Mouse (Mus musculus) embryonic stem cell, embryonic (primary cell): ENCODE measurements around the gene Actr5.

Experiments used
- CTCF ChIA-PET, 4 experiments: fragments of 300-600 bp in 2 of 4; fragments of 350-600 bp in 2 of 4; sonication (Branson Sonifier 250); formaldehyde crosslinking; loops; one replicate each; lab custom pipeline; 2022; ENCODE audit warnings: inconsistent platforms in 2 of 4; lab: Charles Lee
- POLR2A ChIA-PET, 4 experiments: fragments of 300-600 bp in 2 of 4; fragments of 350-600 bp in 2 of 4; sonication (Branson Sonifier 250); formaldehyde crosslinking; loops; one replicate each; lab custom pipeline; 2022; ENCODE audit warnings: antibody characterized with exemption in 4 of 4, inconsistent platforms in 1 of 4; lab: Charles Lee

Gene Actr5

DNA sequence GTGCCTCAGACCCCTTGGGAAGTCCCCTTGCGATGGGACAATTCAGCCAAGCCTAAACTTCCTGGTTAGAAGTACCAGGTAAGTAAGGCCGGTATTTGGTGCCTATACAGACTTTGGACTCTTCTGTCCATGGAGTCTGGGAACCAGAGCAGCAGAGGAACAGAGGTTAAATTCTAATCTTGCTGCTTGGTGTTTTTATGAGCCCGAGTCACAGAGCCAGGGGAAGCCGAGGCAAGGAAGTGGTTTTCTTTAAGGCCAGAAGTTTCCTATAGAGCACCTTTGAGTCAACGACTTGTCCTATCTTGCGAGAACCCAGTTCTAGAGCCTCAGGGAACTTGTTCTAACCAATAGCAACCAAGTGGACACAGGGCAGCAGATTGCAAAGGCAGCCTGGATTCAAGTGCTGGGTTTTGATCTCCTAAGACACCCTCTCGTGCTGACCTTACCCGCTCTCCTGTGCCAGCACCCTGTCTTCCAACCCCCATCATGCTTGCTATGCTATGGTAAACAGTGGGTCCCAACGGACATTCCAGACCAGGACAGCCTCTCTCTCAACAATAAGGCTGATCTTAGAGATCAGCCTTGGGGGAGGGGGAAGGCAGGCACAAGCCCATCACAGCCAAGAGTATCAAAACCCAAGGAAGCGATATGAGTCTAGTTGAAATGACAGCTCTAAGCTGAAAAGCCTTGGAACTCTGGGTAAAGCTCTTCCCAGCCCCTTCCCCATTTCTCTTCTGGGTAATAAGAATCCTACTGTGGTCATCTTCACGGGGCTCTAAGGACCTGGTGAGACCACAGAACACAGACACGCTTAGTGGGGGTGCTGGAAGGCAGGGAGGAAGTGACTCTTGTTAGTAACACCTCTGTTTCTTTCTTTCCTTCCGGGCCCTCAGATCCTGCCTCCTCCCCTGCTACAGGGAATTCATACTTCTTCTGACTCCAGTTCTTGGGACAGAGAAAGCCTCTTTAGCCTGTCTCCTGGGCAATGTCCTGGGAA, 44.8 kb downstream of the Actr5 start:
- CTCF ChIA-PET: interaction anchor here in 2 of 4 experiments (0.6 to 1.2 kb wide), 3 partner anchors 16 to 222 kb away, joined by 4 to 6 read pairs (median 6); no protein-coding TSS in a partner anchor
- POLR2A ChIA-PET: interaction anchor here in 2 of 4 experiments (0.6 to 1.5 kb wide), 2 partner anchors 46 to 120 kb away, joined by 4 to 5 read pairs; no protein-coding TSS in a partner anchor

DNA sequence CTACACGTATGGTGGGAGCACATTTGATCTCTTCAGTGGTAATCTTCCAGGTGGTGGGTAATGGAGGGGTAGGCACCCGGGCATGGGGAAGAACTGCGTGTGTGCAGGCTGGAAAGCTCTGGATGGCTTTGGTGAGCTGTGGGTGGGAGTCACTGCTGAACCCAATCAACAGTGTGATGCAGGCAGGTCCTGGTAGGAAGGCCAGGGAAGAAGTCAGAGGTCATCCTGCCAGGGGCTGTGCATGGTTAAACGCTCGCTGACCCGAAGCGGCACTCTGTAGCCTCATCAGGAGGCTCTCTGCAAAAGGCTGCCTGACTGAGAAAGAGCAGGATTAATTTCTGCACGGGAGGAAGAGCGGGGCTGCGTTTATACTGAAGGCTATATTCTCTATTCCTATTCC, 45.9 kb downstream of the Actr5 start:
- POLR2A ChIA-PET: no interaction called here
- CTCF ChIA-PET: interaction anchor here in 1 of 4 experiments (0.6 kb wide), 1 partner anchor 353 kb away, joined by 4 read pairs; no protein-coding TSS in a partner anchor

DNA sequence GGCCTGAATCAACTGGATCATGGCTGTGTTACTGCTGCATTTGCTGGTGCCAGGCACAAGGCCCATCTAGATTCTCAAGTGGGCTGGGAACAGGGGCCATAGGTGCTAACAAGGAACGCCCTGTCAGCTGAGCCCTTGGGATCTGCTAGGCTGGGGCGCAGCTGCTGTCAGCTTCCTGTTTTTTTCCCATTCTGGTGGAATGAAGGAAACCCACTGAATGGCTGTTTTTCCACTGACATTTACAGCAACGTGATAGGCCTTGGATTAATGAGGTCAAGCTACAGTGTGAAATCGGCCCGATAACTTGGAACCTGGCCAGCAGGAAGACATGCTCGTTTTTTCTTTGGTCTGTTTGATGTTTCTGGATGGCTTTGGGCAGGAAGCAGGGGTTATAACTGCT, 48.1 kb downstream of the Actr5 start:
- ChIA-PET POLR2A (no interaction called here), CTCF (interaction anchor here in 2 of 4 experiments (0.8 to 1.8 kb wide), 4 partner anchors 64 to 193 kb away, joined by 3 to 8 read pairs (median 4); no protein-coding TSS in a partner anchor)

DNA sequence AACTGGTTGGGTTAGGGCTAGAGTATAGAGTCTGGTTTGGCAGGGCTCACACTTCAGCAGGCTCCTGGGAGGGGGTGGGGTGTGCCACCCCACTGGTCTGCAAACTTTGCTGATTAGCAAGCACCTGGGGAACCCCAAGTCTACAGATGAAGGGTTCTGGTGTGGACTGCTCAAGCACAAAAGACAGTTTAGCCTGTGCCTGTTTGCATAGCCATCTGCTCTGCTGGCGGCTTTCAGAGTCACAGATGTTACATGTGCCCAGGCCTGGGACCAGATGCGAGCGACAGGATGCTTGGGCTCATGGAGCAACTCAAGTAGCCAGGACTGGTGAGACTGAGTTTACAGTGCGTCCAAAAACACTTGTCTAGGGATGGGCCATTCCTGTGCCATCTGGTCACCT, 48.8 kb downstream of the Actr5 start:
- ChIA-PET CTCF (interaction anchor here in 3 of 4 experiments (0.6 to 1.9 kb wide), 6 partner anchors 63 to 192 kb away, joined by 3 to 8 read pairs (median 4); no protein-coding TSS in a partner anchor), POLR2A (interaction anchor here in 2 of 4 experiments (0.7 to 1.1 kb wide), 2 partner anchors 121 to 127 kb away, joined by 3 read pairs; partner anchors contain the start of gene Dhx35 (in 1 of the 2))

DNA sequence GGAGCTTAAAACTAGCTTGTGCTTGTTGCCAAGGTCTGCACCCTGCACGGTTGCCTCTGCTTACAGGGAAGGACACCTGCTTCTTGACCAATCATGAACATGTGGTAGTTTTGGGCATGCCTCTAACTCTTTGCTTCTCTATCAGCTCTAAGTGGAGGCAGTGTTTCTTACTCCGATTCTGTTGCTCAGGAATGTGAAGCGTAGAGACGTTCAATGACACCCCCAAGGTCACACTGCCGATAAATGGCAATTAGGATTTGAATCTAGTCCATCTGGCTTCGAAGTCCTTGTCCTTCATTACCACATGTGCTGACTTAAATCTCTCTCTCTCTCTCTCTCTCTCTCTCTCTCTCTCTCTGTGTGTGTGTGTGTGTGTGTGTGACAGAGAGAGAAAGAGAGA, 49.4 kb downstream of the Actr5 start:
- POLR2A ChIA-PET: interaction anchor here in 2 of 4 experiments (0.7 to 1.1 kb wide), 4 partner anchors 14 to 126 kb away, joined by 3 read pairs; partner anchors contain the start of gene Dhx35 (in 1 of the 2)
- CTCF ChIA-PET: interaction anchor here in 3 of 4 experiments (0.6 to 1.9 kb wide), 5 partner anchors 31 to 191 kb away, joined by 3 to 5 read pairs (median 4); no protein-coding TSS in a partner anchor

DNA sequence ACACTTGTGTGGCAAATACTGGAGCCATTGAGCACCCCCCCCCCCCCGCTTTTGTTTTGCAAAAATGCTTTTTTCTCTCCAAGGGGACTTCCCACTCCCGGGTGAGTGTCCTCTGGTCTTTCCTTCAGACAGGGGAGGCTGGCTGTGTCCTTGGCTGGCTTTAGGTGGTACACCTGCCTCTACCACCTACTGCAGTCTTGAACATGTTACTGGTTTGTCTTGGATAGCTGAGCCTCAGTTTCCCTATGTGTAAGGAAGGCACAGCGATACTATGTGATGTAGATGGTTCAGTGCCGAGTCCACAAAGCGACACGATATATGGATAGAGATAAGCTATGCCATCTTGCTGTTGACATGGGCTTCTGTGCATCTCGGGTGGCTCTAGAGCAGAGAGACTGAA, 50.1 kb downstream of the Actr5 start:
- CTCF ChIA-PET: interaction anchor here in 2 of 4 experiments (0.8 to 1.9 kb wide), 3 partner anchors 30 to 128 kb away, joined by 3 to 5 read pairs (median 5); no protein-coding TSS in a partner anchor
- POLR2A ChIA-PET: interaction anchor here in 1 of 4 experiments (1.1 kb wide), 1 partner anchor 120 kb away, joined by 3 read pairs; the partner anchor contains the start of gene Dhx35

DNA sequence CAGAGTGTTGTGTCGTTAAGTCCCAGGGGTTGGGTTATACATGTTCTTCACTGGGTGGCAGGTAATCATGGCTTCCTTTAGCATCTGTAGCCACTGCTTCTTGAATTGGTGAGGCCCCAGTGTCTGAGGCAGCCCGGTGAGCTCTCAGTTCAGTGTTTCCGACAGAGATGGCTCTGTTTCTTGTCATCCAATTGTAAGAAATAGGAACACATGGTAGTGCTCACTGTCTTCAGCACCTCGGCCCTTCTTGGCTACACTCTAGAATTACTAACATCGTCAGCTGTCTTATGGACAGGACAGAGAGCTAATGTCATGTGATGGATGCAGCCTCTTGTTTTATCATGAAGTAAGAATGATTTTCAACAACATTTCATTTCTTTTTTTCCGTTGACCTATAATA, 50.5 kb downstream of the Actr5 start:
- CTCF ChIA-PET: interaction anchor here in 2 of 4 experiments (0.8 to 1.9 kb wide), 2 partner anchors 128 kb away, joined by 3 to 5 read pairs; no protein-coding TSS in a partner anchor

DNA sequence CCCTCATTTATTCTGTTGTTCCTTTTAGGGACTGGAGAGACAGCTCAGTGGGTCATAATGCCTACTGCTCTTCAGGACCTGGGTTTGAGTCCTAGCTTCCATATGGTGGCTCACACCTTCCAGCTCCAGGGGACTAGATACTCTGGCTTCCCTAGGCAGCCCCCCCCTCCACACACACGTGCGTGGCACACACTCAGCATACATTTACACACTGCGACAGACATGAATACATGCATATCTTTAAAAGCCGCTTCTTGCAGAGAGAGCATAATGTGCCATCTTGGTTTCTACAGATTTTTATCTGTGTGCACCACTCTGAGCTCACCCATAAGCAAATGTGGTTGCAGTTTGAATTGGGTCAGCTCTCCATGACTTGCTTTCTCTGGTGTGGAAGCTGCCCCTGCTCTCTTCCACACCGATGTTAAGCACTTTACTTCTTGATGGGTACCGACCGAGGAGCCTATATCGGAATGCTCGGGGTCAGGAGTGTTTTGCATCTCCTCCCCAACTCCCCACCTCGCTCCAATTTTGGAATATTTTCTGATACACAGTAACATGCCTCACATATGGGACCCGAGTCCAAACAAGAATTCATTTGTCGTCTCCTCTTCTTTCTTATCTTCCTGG, 51.3 kb downstream of the Actr5 start:
- CTCF ChIA-PET: no interaction called here

More for the DNA sequence above, 50.5 kb downstream of the Actr5 start:
- POLR2A ChIA-PET: interaction anchor here in 2 of 4 experiments (0.5 to 1.1 kb wide), 2 partner anchors 9 to 128 kb away, joined by 3 to 4 read pairs; no protein-coding TSS in a partner anchor

DNA sequence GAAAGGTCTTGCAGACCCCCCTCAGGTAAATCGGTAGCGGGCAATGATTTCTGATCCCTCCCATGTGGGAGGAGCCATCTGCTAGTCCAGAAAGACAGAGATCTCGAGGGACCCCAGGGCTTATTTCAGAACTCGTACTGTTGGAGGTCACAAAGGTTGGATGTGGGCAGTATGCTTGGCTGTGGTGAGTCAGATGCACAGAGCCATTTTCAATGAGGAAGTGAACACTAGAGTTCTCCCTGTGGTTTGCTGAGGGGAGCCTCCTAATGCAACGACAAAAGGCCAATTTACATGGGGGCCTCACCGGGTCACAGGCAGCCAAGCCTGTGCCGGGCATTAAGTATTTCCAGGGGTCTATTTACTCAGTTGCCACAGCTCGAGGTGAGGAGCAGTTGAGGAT, 53.3 kb downstream of the Actr5 start:
- CTCF ChIA-PET: no interaction called here
- POLR2A ChIA-PET: interaction anchor here in 1 of 4 experiments (1.3 kb wide), 1 partner anchor 101 kb away, joined by 4 read pairs; no protein-coding TSS in a partner anchor

More for the DNA sequence above, 51.3 kb downstream of the Actr5 start:
- POLR2A ChIA-PET: interaction anchor here in 1 of 4 experiments (1.1 kb wide), 1 partner anchor 9 kb away, joined by 3 read pairs; no protein-coding TSS in a partner anchor

DNA sequence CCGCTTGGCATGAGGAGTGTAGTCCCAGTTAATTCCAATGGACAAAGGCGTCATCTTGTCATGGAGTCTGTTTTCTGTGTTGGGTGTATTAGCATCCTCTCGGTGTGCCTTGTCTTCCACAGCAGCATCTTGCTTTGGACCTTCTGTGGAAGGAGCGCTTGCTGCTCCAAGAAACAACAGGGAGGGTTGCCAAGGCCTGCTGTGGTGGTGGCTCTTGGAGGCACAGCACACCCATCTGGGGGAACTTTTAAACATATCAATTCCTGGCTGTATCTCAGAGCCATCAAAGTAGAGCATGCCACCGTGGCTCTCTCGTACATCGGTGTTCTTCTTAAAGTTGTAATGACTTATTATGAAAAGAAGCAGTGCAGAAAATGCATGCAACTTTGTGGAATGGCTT, 54.4 kb downstream of the Actr5 start:
- ChIA-PET CTCF (no interaction called here), POLR2A (interaction anchor here in 1 of 4 experiments (0.6 kb wide), 1 partner anchor 1028 kb away, joined by 3 read pairs; no protein-coding TSS in a partner anchor)

DNA sequence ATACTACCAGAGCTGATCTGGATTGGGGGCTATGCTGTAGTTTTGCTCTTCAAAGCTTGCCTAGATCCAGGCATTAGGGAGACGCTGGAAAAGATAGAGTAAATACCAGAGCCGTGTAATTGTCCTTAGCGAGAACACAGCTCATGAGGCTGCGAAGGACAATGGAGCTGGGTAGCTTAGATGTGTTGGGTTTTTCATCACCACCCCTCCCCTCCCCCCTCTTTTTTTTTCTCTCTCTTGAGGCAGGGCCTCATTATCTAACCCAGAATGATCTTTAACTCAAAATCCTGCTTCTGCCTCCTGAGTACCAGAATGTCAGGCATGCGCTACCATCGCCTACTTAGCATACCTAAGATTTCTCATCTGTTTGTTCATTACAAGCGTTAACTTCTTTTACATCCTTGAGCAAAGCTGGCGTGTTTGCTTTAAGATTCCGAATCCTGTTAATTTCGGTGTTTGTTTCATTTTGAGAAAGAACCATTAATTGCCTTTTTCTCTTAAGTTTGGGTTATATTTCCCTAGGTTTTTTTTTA, 55.7 kb downstream of the Actr5 start:
- POLR2A ChIA-PET: interaction anchor here in 2 of 4 experiments (1.0 to 1.2 kb wide), 2 partner anchors 12 to 130 kb away, joined by 4 to 7 read pairs; no protein-coding TSS in a partner anchor
- CTCF ChIA-PET: no interaction called here

DNA sequence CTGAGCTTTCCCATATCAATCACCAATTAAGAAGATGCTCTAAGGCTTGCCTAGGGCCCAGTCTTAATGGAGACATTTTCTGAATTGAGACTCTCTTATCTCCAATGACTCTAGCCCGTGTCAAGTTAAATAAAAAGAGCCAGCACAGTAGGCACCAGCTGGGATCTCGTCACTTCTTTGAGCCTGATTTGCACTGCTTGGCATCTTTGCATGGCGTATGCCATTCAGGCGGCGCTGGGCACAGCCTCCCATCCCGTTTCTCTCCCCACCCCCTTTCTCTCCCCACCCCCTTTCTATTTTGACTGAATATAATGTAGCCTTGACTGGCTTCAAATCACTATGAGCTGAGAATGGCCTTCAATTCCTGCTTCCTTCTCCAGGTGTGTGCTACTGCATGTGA, 57.0 kb downstream of the Actr5 start:
- ChIA-PET POLR2A (interaction anchor here in 1 of 4 experiments (0.6 kb wide), 2 partner anchors 253 to 653 kb away, joined by 3 to 4 read pairs; no protein-coding TSS in a partner anchor), CTCF (interaction anchor here in 1 of 4 experiments (0.6 kb wide), 1 partner anchor 30 kb away, joined by 3 read pairs; no protein-coding TSS in a partner anchor)

DNA sequence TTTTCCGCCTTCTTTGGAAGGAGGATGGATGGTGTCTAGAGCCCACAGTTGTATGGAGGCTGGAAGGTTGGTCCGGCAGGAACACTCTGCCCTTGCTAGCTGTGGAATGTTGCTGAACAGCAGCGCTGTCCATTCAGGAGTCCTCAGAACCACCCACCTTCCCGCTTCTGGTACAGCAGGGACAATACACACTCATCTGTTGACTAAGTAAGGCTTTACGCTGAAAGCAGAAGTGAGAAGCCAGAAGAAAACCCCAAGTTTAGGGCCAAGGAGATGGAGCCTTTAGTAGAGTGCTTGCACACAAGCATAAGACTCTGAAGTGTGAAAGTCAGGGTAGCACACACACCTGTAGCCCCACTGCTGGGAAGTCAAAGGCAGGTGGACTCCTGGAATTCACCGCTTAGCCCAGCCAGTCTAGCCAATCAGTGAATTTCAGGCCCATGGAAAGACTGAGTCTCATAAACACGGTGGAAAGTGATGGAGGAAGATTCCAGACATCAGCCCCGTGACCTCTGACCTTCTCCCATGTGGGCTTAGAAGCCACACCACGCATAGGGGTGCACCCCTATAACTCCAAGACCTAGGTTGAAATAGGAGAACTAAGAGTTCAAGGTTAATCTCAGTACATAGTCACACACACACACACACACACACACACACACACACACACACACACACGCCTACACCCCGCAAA, 57.8 kb downstream of the Actr5 start:
- ChIA-PET CTCF (interaction anchor here in 3 of 4 experiments (0.6 to 1.1 kb wide), 4 partner anchors 183 to 1837 kb away, joined by 3 to 7 read pairs (median 4); no protein-coding TSS in a partner anchor), POLR2A (interaction anchor here in 1 of 4 experiments (0.6 to 1.4 kb wide), 3 partner anchors 10 to 654 kb away, joined by 3 to 4 read pairs (median 3); no protein-coding TSS in a partner anchor)

DNA sequence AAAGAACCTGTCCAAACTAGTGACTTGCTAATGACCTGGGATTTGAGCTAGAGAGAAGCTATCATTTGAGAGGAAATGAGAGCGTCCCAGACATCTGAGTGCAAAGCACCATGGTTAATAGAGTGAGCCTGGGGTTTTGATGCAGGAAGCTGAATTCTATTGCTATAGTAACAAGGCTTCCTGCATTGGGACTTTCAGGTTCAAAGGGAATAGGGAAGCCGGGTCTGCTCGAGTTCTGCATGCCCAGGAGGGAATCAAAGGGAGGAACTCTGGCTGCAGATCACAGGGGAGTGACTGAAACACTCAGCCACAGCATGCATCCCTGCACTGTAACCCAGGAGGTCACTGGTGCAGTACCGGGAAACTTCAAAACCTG, 58.3 kb downstream of the Actr5 start:
- POLR2A ChIA-PET: interaction anchor here in 1 of 4 experiments (1.4 kb wide), 1 partner anchor 9 kb away, joined by 3 read pairs; no protein-coding TSS in a partner anchor
- CTCF ChIA-PET: interaction anchor here in 3 of 4 experiments (0.6 to 1.1 kb wide), 4 partner anchors 182 to 1836 kb away, joined by 3 to 7 read pairs (median 4); no protein-coding TSS in a partner anchor

DNA sequence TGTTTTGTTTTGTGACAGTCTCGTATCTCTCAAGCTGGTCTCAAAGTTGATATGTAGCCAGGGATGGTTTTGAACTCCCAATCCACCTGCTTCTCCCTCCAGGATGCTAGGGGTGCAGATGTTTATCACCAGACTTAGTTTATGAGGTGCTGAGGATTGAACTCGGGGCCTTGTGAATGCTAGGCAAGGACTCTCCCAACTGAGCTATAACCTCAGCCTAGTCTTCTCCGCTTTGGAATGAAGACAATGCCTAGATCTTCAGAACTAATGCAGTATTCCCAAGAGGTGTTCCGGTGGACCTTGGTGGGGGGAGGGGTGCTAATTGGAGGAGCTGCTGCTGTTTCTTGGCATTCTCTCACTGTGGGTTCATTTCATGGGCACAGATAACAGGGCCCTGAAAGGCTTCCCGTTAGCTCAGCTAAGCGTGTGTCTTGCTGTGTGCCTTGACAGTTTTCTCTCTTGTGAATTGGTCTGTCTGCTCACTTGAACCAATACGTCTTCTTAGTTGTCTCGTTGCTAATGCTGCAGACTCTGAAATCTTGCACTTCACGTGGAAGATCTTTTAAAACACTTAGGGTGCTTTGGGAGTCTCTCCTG, 59.7 kb downstream of the Actr5 start:
- CTCF ChIA-PET: interaction anchor here in 2 of 4 experiments (0.6 to 0.7 kb wide), 2 partner anchors 144 to 275 kb away, joined by 3 to 4 read pairs; no protein-coding TSS in a partner anchor
- POLR2A ChIA-PET: no interaction called here

DNA sequence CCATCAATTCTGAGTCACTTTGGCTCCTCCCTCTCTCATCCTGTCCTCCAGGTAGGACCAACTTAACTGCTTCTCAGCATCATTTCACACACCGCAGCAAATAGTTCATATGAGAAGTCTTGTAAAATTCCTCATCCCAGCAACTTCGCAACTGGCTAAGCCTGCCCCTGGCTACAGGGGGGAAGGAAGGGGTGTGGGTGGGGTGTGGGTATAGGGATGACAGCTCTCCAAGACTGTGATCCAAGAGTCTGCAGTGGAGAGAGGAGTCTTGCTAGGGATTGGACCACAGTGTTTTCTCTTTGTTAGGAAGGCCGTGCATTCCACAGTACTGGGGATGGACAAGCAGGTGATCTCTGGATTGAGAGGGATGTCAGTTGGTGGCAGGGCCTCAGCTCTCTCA, 60.2 kb downstream of the Actr5 start:
- CTCF ChIA-PET: interaction anchor here in 1 of 4 experiments (0.6 kb wide), 1 partner anchor 16 kb away, joined by 3 read pairs; no protein-coding TSS in a partner anchor

More for the DNA sequence above, 60.2 kb downstream of the Actr5 start:
- POLR2A ChIA-PET: interaction anchor here in 1 of 4 experiments (1.1 kb wide), 1 partner anchor 139 kb away, joined by 3 read pairs; no protein-coding TSS in a partner anchor
